Mouse (Mus musculus): Measurements from ENCODE around the gene 2210407C18Rik. TPM values are rescaled to one million over a fixed set of nuclear protein-coding genes. Genes with fewer than 3 reads are reported as not detected.
A peak's percentile ranks its signal among the peaks of the same experiment; 100 is the strongest.

Gene 2210407C18Rik
- not detected in 2 replicates for polyA plus RNA-seq (2015; fragmentation: Nextera tagmentation; extraction: Ambion mirVana)

GRCm38 (mm10) chr11:58615975-58616374, at the start of gene 2210407C18Rik:
2210407C18Rik (minus strand) TSS chr11:58616075.
- Histone ChIP-seq H3K27me3 (replicated peaks) (0 out of 2 replicates have a peak, but pooled peaks cover 3% of the 10 kb centered on the region), H3K9ac (no peak within 1 kb of the TSS), H3K4me3 (no peak within 1 kb of the TSS), H3K4me1 (no peaks in the 10 kb centered on the region), H3K4me2 (no peak within 1 kb of the TSS), H3K9me3 (no peaks in the 10 kb centered on the region), H3K27ac (replicated peaks) (no peak within 1 kb of the TSS), H3K36me3 (no peaks in the 10 kb centered on the region)
- 81% methylated on average over 4 of the region's 4 CpGs for WGBS
- no peak for ATAC-seq (ENCODE audit: extremely low read depth, insufficient number of reproducible peaks, low FRiP score, low TSS enrichment)

GRCm38 (mm10) chr11:58658596-58658995, 42.7 kb upstream of the 2210407C18Rik start, which contains the start of gene Olfr322:
Olfr322 (plus strand) TSS chr11:58658782.
- Histone ChIP-seq H3K4me2 (no peak within 1 kb of the TSS), H3K27me3 (replicated peaks) (no peaks in the 10 kb centered on the region), H3K4me1 (no peaks in the 10 kb centered on the region), H3K27ac (replicated peaks) (no peak within 1 kb of the TSS), H3K4me3 (no peak within 1 kb of the TSS), H3K9me3 (no peaks in the 10 kb centered on the region), H3K36me3 (no peaks in the 10 kb centered on the region), H3K9ac (no peak within 1 kb of the TSS)
- WGBS: 83% methylated on average over 4 of the region's 4 CpGs
- no peak for ATAC-seq (ENCODE audit: extremely low read depth, insufficient number of reproducible peaks, low FRiP score, low TSS enrichment)

- ATAC-seq (ENCODE audit: extremely low read depth, insufficient number of reproducible peaks, low FRiP score, low TSS enrichment): no peak
- Histone ChIP-seq H3K27me3 (replicated peaks) (no peaks in the 10 kb centered on the region), H3K27ac (replicated peaks) (no peak overlapping the region), H3K4me1 (no peaks in the 10 kb centered on the region), H3K9me3 (no peaks in the 10 kb centered on the region), H3K9ac (no peak overlapping the region), H3K4me2 (no peak overlapping the region), H3K36me3 (no peaks in the 10 kb centered on the region), H3K4me3 (no peak overlapping the region)
- WGBS: 80% methylated on average over 3 of the region's 3 CpGs
Observed at GRCm38 (mm10) chr11:58655151-58655550, 39.3 kb upstream of the 2210407C18Rik start.

GRCm38 (mm10) chr11:58643350-58643749, 27.5 kb upstream of the 2210407C18Rik start:
- Histone ChIP-seq H3K36me3 (no peaks in the 10 kb centered on the region), H3K4me3 (no peak overlapping the region), H3K9me3 (no peaks in the 10 kb centered on the region), H3K4me1 (peaks cover 12% of the 10 kb centered on the region), H3K4me2 (peak overlapping the region; percentile 37), H3K27ac (replicated peaks) (no peak overlapping the region), H3K27me3 (replicated peaks) (peaks cover 44% of the 10 kb centered on the region), H3K9ac (no peak overlapping the region)
- 23% methylated on average over 6 of the region's 6 CpGs for WGBS
- ATAC-seq (ENCODE audit: extremely low read depth, insufficient number of reproducible peaks, low FRiP score, low TSS enrichment): no peak

- Histone ChIP-seq H3K9me3 (no peaks in the 10 kb centered on the region), H3K36me3 (no peaks in the 10 kb centered on the region), H3K9ac (no peak overlapping the region), H3K27me3 (replicated peaks) (peaks cover 54% of the 10 kb centered on the region), H3K4me2 (peak overlapping the region; percentile 86), H3K27ac (replicated peaks) (peak overlapping the region; percentile 71), H3K4me1 (peaks cover 12% of the 10 kb centered on the region), H3K4me3 (peak overlapping the region; percentile 53)
- peak; percentile 82 for ATAC-seq (ENCODE audit: extremely low read depth, insufficient number of reproducible peaks, low FRiP score, low TSS enrichment)
- 76% methylated on average over 13 of the region's 13 CpGs for WGBS
Observed at GRCm38 (mm10) chr11:58641638-58642358, 25.9 kb upstream of the 2210407C18Rik start.

GRCm38 (mm10) chr11:58641057-58641456, 25.2 kb upstream of the 2210407C18Rik start:
- Histone ChIP-seq H3K4me2 (peak overlapping the region; percentile 86), H3K4me1 (peaks cover 12% of the 10 kb centered on the region), H3K9ac (peak overlapping the region; percentile 71; the same call in 1 of the 2 replicates), H3K27me3 (replicated peaks) (peaks cover 55% of the 10 kb centered on the region), H3K4me3 (peak overlapping the region; percentile 53), H3K9me3 (no peaks in the 10 kb centered on the region), H3K27ac (replicated peaks) (peak overlapping the region; percentile 70), H3K36me3 (no peaks in the 10 kb centered on the region)
- 31% methylated on average over 14 of the region's 14 CpGs for WGBS
- peak; percentile 66; the same call in 1 of the 2 replicates for ATAC-seq (ENCODE audit: extremely low read depth, insufficient number of reproducible peaks, low FRiP score, low TSS enrichment)

GRCm38 (mm10) chr11:58640272-58640867, 24.5 kb upstream of the 2210407C18Rik start, which contains the start of gene Trim58:
Trim58 (plus strand) TSS chr11:58640465.
- Histone ChIP-seq H3K9ac (peak within 1 kb of the TSS; percentile 71), H3K4me3 (peak within 1 kb of the TSS; percentile 53)

GRCm38 (mm10) chr11:58638176-58638701, 22.4 kb upstream of the 2210407C18Rik start:
- H3K27ac ChIP-seq (replicated peaks): no peak overlapping the region
- no peaks in the 10 kb centered on the region for H3K36me3 ChIP-seq
- no peak for ATAC-seq (ENCODE audit: extremely low read depth, insufficient number of reproducible peaks, low FRiP score, low TSS enrichment)
- H3K27me3 ChIP-seq (replicated peaks): peaks cover 58% of the 10 kb centered on the region
- no peak overlapping the region for H3K4me3 ChIP-seq
- no peak overlapping the region for H3K9ac ChIP-seq
- no peaks in the 10 kb centered on the region for H3K9me3 ChIP-seq
- peaks cover 12% of the 10 kb centered on the region for H3K4me1 ChIP-seq
- no peak overlapping the region for H3K4me2 ChIP-seq
- WGBS: 68% methylated on average over 7 of the region's 7 CpGs

More at GRCm38 (mm10) chr11:58640272-58640867, 24.5 kb upstream of the 2210407C18Rik start, which contains the start of gene Trim58:
- WGBS: 3% methylated on average over 34 of the region's 34 CpGs
- Histone ChIP-seq H3K36me3 (no peaks in the 10 kb centered on the region), H3K9me3 (no peaks in the 10 kb centered on the region), H3K4me2 (peak within 1 kb of the TSS; percentile 86), H3K27me3 (replicated peaks) (peaks cover 56% of the 10 kb centered on the region), H3K27ac (replicated peaks) (peak within 1 kb of the TSS; percentile 70), H3K4me1 (peaks cover 12% of the 10 kb centered on the region)
- ATAC-seq (ENCODE audit: extremely low read depth, insufficient number of reproducible peaks, low FRiP score, low TSS enrichment): no peak

- WGBS: 15% methylated on average over 4 of the region's 4 CpGs
- no peak overlapping the region for H3K27ac ChIP-seq (replicated peaks)
- ATAC-seq (ENCODE audit: extremely low read depth, insufficient number of reproducible peaks, low FRiP score, low TSS enrichment): no peak
- no peaks in the 10 kb centered on the region for H3K9me3 ChIP-seq
- no peak overlapping the region for H3K4me2 ChIP-seq
- peaks cover 51% of the 10 kb centered on the region for H3K27me3 ChIP-seq (replicated peaks)
- no peaks in the 10 kb centered on the region for H3K36me3 ChIP-seq
- no peak overlapping the region for H3K4me3 ChIP-seq
- peaks cover 12% of the 10 kb centered on the region for H3K4me1 ChIP-seq
- no peak overlapping the region for H3K9ac ChIP-seq
Observed at GRCm38 (mm10) chr11:58636376-58636977, 20.6 kb upstream of the 2210407C18Rik start.

GRCm38 (mm10) chr11:58634878-58635277, 19.0 kb upstream of the 2210407C18Rik start:
- Histone ChIP-seq H3K27ac (replicated peaks) (no peak overlapping the region), H3K4me3 (no peak overlapping the region), H3K9ac (no peak overlapping the region), H3K4me1 (no peaks in the 10 kb centered on the region), H3K4me2 (no peak overlapping the region), H3K36me3 (no peaks in the 10 kb centered on the region), H3K9me3 (no peaks in the 10 kb centered on the region), H3K27me3 (replicated peaks) (peaks cover 35% of the 10 kb centered on the region)
- no peak for ATAC-seq (ENCODE audit: extremely low read depth, insufficient number of reproducible peaks, low FRiP score, low TSS enrichment)
- 55% methylated on average over 4 of the region's 4 CpGs for WGBS

GRCm38 (mm10) chr11:58630401-58630800, 14.5 kb upstream of the 2210407C18Rik start, which contains the start of gene Olfr323:
Olfr323 (minus strand) TSS chr11:58630501.
- Histone ChIP-seq H3K36me3 (no peaks in the 10 kb centered on the region), H3K4me3 (no peak within 1 kb of the TSS), H3K9me3 (no peaks in the 10 kb centered on the region), H3K9ac (no peak within 1 kb of the TSS), H3K4me1 (no peaks in the 10 kb centered on the region), H3K27ac (replicated peaks) (no peak within 1 kb of the TSS), H3K4me2 (no peak within 1 kb of the TSS), H3K27me3 (replicated peaks) (peaks cover 3% of the 10 kb centered on the region; the same call in 1 of the 2 replicates)
- WGBS: 66% methylated on average over 5 of the region's 5 CpGs
- ATAC-seq (ENCODE audit: extremely low read depth, insufficient number of reproducible peaks, low FRiP score, low TSS enrichment): no peak

All from heart, embryonic 13.5 days (tissue).